Mouse (Mus musculus) intestine, embryonic 15.5 days (tissue): ENCODE results near the gene Tmem170b. TPM values are rescaled to one million over a fixed set of nuclear protein-coding genes. Genes with fewer than 3 reads are reported as not detected.
"Not testable (repeated sequence)": the region's sequence is repeated elsewhere in the genome, so short reads cannot be mapped to it uniquely, and the experiment has no call there.

Experiments
- ATAC-seq: fragments of 200-750 bp; cut with Nextera tagmentation; 2 replicates; pipeline ENCODE4 v1.8.0; 2017; ENCODE audit warnings: moderate TSS enrichment, moderate library complexity
- H3K27ac ChIP-seq: fragments of 300-500 bp; sonication (generic); 2 replicates; pipeline ENCODE4 v1.5.1; 2015; ENCODE audit warnings: mild to moderate bottlenecking, inconsistent platforms
- H3K27me3 ChIP-seq: fragments of 300-500 bp; sonication (generic); replicated peaks from 2 replicates; pipeline ENCODE4 v1.6.1; 2015; ENCODE audit warnings: inconsistent platforms
- H3K36me3 ChIP-seq: fragments of 300-500 bp; sonication (generic); 2 replicates; pipeline ENCODE4 v1.6.1; 2015; ENCODE audit warnings: inconsistent platforms
- H3K4me1 ChIP-seq: fragments of 300-500 bp; sonication (generic); replicated peaks from 2 replicates; pipeline ENCODE4 v1.6.1; 2015; ENCODE audit warnings: inconsistent platforms
- H3K4me2 ChIP-seq: fragments of 300-500 bp; sonication (generic); replicated peaks from 2 replicates; pipeline ENCODE4 v1.6.1; 2015; ENCODE audit warnings: mild to moderate bottlenecking, inconsistent platforms
- H3K4me3 ChIP-seq: fragments of 300-500 bp; sonication (generic); replicated peaks from 2 replicates; pipeline ENCODE4 v1.5.1; 2015; ENCODE audit warnings: inconsistent platforms
- H3K9ac ChIP-seq: fragments of 300-500 bp; sonication (generic); 2 replicates; pipeline ENCODE4 v1.6.1; 2015; ENCODE audit warnings: inconsistent platforms
- H3K9me3 ChIP-seq: fragments of 300-500 bp; sonication (generic); 2 replicates; pipeline ENCODE4 v1.6.1; 2016; ENCODE audit warnings: inconsistent platforms
- WGBS: fragments of 180-500 bp; shearing (Covaris S2); methylation state at CpG from one replicate; pipeline ENCODE4 v1.1.7; 2015; 5-methylcytosine and 5-hydroxymethylcytosine counted together
- polyA plus RNA-seq: library from polyadenylated mRNA; unstranded; fragments of >200 nt; fragmentation: Nextera tagmentation; extraction: Ambion mirVana; gene quantifications from 2 replicates; pipeline ENCODE4 v1.2.1, GENCODE M21; 2015

Tmem170b gene
- polyA plus RNA-seq, 1 experiment from 2014 or later = 11.0 TPM

GRCm38 (mm10) chr13:41653791-41654190 lies 48.1 kb downstream of the Tmem170b start:
- 79% methylated on average over 2 of the region's 2 CpGs for WGBS
- Histone ChIP-seq H3K27me3 (no peaks in the 10 kb centered on the region), H3K4me3 (no peak overlapping the region), H3K4me2 (no peak overlapping the region), H3K4me1 (no peaks in the 10 kb centered on the region), H3K9ac (no peak overlapping the region), H3K27ac (no peak overlapping the region), H3K36me3 (no peaks in the 10 kb centered on the region), H3K9me3 (no peaks in the 10 kb centered on the region)
- ATAC-seq = no peak

DNA sequence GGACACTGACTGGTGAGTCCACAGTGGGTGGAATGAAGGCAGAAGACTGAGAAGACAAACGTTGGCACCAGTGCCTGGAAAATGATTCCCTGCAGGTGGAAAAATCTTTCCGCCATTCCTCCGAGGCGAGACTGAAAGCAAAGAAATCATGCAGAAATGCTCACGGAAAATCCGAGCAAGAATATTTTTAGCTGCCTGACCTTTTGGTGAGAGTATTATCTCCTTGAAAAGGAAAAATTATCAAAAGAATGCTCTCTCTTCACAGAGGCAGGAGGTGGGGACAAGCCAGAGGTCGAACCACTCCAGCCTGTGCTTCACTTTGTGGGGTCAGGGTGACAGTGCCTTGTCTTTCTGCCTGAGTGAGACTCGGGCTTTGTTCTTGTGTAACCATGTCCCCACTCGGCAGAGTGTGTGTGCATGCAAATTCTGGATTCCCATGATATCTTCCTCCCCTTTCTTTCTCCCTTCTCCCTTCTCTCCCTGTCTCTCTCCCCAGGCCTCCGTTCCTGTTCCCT lies 49.9 kb downstream of the Tmem170b start:
- no peak overlapping the region for H3K4me2 ChIP-seq
- no peaks in the 10 kb centered on the region for H3K36me3 ChIP-seq
- no peaks in the 10 kb centered on the region for H3K27me3 ChIP-seq
- 73% methylated on average over 10 of the region's 10 CpGs for WGBS
- no peak overlapping the region for H3K27ac ChIP-seq
- H3K4me1 ChIP-seq = no peaks in the 10 kb centered on the region
- H3K9me3 ChIP-seq = no peaks in the 10 kb centered on the region
- ATAC-seq = no peak
- H3K9ac ChIP-seq = no peak overlapping the region
- H3K4me3 ChIP-seq = no peak overlapping the region

- H3K27me3 ChIP-seq = no peaks in the 10 kb centered on the region
- WGBS = 73% methylated on average over 11 of the region's 11 CpGs
- no peaks in the 10 kb centered on the region for H3K36me3 ChIP-seq
- H3K4me1 ChIP-seq = peaks cover 8% of the 10 kb centered on the region; the same call in 1 of the 2 replicates
- no peak overlapping the region for H3K9ac ChIP-seq
- H3K4me2 ChIP-seq = no peak overlapping the region
- no peaks in the 10 kb centered on the region for H3K9me3 ChIP-seq
- H3K4me3 ChIP-seq = no peak overlapping the region
- H3K27ac ChIP-seq = no peak overlapping the region
- no peak for ATAC-seq
Measured at GRCm38 (mm10) chr13:41660052-41660793, 54.5 kb downstream of the Tmem170b start.

- no peak overlapping the region for H3K27ac ChIP-seq
- WGBS = 81% methylated on average over 11 of the region's 11 CpGs
Measured at GRCm38 (mm10) chr13:41661116-41661515, 55.4 kb downstream of the Tmem170b start.

GRCm38 (mm10) chr13:41662401-41663070 lies 56.8 kb downstream of the Tmem170b start:
- peak; percentile 49 for ATAC-seq
- H3K36me3 ChIP-seq = no peaks in the 10 kb centered on the region
- H3K4me2 ChIP-seq = peak overlapping the region; percentile 19; the same call in 1 of the 2 replicates
- 30% methylated on average over 17 of the region's 17 CpGs for WGBS
- H3K27ac ChIP-seq = no peak overlapping the region
- H3K9ac ChIP-seq = no peak overlapping the region
- no peak overlapping the region for H3K4me3 ChIP-seq
- H3K27me3 ChIP-seq = no peaks in the 10 kb centered on the region
- H3K9me3 ChIP-seq = no peaks in the 10 kb centered on the region
- peaks cover 8% of the 10 kb centered on the region; the same call in 1 of the 2 replicates for H3K4me1 ChIP-seq

More at GRCm38 (mm10) chr13:41661116-41661515, 55.4 kb downstream of the Tmem170b start:
- H3K27me3 ChIP-seq = no peaks in the 10 kb centered on the region
- ATAC-seq = no peak
- H3K4me1 ChIP-seq = peaks cover 8% of the 10 kb centered on the region; the same call in 1 of the 2 replicates
- H3K9me3 ChIP-seq = no peaks in the 10 kb centered on the region
- no peak overlapping the region for H3K4me3 ChIP-seq
- H3K9ac ChIP-seq = no peak overlapping the region
- H3K36me3 ChIP-seq = no peaks in the 10 kb centered on the region
- H3K4me2 ChIP-seq = no peak overlapping the region

GRCm38 (mm10) chr13:41663501-41664195 lies 57.9 kb downstream of the Tmem170b start:
- ATAC-seq = no peak
- peaks cover 8% of the 10 kb centered on the region; the same call in 1 of the 2 replicates for H3K4me1 ChIP-seq
- no peak overlapping the region for H3K4me3 ChIP-seq
- 83% methylated on average over 14 of the region's 14 CpGs for WGBS
- H3K27ac ChIP-seq = no peak overlapping the region
- no peaks in the 10 kb centered on the region for H3K27me3 ChIP-seq
- H3K4me2 ChIP-seq = no peak overlapping the region
- no peak overlapping the region for H3K9ac ChIP-seq
- no peaks in the 10 kb centered on the region for H3K36me3 ChIP-seq
- H3K9me3 ChIP-seq = no peaks in the 10 kb centered on the region

DNA sequence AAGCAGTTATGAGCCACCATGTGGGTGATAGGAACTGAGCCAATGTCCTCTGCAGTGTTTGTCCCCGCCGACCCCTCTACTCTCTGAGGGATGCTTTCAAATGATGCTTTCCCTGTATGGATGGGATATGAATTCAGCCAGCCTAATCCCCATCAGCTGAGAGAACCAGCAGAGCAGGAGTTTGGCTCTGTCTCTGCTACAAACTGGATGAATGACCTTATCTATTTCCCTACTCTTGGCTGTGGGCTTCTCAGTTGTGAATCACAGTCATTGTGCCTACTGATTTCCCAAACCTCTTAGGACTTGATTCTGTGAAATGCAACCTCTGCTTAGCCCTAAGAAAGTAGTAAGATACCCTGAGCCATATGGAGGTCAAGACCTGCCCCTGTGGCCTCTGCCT lies 64.2 kb downstream of the Tmem170b start:
- H3K36me3 ChIP-seq = no peaks in the 10 kb centered on the region
- no peaks in the 10 kb centered on the region for H3K27me3 ChIP-seq
- H3K9ac ChIP-seq = no peak overlapping the region
- H3K4me3 ChIP-seq = no peak overlapping the region
- ATAC-seq = no peak
- H3K4me2 ChIP-seq = no peak overlapping the region
- H3K27ac ChIP-seq = no peak overlapping the region
- H3K4me1 ChIP-seq = no peaks in the 10 kb centered on the region
- 90% methylated on average over 2 of the region's 2 CpGs for WGBS
- no peaks in the 10 kb centered on the region for H3K9me3 ChIP-seq

DNA sequence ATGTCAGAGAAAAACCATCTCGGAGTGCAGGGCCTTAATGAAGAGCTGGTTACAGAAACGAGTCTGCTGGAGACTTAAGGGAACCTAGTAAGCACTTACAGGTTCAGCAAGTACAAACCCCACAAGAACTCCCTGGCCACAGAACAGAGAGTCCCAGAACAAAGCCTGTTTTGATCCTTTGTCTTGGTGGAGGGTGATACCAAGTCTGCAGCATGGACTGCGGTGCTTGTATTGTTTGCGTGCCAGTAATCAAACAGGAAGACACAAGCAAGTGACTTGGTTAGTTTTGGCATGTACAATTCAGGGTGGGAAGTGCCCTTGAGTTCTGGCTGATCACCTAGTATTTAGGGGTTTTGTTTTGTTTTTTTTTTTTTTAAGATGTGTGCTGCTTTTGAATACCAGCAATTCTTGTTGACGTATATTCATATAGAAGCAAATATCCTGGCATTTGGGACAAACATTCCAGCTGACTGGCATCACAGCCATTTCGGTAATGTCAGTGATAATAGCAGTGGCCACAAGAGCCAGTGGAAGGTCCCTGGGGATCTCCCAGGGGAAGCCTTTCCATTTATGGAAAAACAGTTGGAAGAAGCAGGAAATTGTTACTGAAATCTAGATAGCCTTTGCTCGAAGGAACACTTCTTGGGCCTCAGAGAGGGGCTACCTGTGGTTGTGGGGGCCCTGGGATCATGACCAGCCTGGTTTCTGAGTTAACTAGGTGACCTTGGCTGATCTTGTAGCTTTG lies 64.9 kb downstream of the Tmem170b start:
- Histone ChIP-seq H3K4me3 (no peak overlapping the region), H3K9me3 (no peaks in the 10 kb centered on the region), H3K27ac (no peak overlapping the region), H3K4me1 (no peaks in the 10 kb centered on the region), H3K9ac (no peak overlapping the region), H3K4me2 (no peak overlapping the region), H3K36me3 (no peaks in the 10 kb centered on the region), H3K27me3 (no peaks in the 10 kb centered on the region)
- no peak for ATAC-seq
- 68% methylated on average over 7 of the region's 7 CpGs for WGBS

- no peak overlapping the region for H3K27ac ChIP-seq
- no peaks in the 10 kb centered on the region for H3K27me3 ChIP-seq
- H3K9me3 ChIP-seq = no peaks in the 10 kb centered on the region
- WGBS = 92% methylated on average over 11 of the region's 11 CpGs
- H3K4me2 ChIP-seq = no peak overlapping the region
- no peaks in the 10 kb centered on the region for H3K36me3 ChIP-seq
- H3K9ac ChIP-seq = no peak overlapping the region
- no peaks in the 10 kb centered on the region for H3K4me1 ChIP-seq
- ATAC-seq = no peak
- no peak overlapping the region for H3K4me3 ChIP-seq
Measured at GRCm38 (mm10) chr13:41671136-41671705, 65.5 kb downstream of the Tmem170b start.

GRCm38 (mm10) chr13:41672904-41673303 lies 67.2 kb downstream of the Tmem170b start:
- not testable (repeated sequence) for H3K4me3 ChIP-seq, H3K9me3 ChIP-seq, H3K4me2 ChIP-seq, H3K36me3 ChIP-seq, H3K4me1 ChIP-seq, H3K9ac ChIP-seq, H3K27me3 ChIP-seq
- peak; percentile 74 for ATAC-seq
- peak overlapping the region; percentile 57 for H3K27ac ChIP-seq
- 25% methylated on average over 5 of the region's 5 CpGs for whole genome bisulfite sequencing

GRCm38 (mm10) chr13:41673541-41673940 lies 67.8 kb downstream of the Tmem170b start:
- H3K27me3 ChIP-seq = no peaks in the 10 kb centered on the region
- H3K4me1 ChIP-seq = no peaks in the 10 kb centered on the region
- ATAC-seq = no peak
- H3K27ac ChIP-seq = no peak overlapping the region
- H3K4me3 ChIP-seq = no peak overlapping the region
- WGBS = 55% methylated on average over 4 of the region's 4 CpGs
- no peaks in the 10 kb centered on the region for H3K9me3 ChIP-seq
- H3K9ac ChIP-seq = no peak overlapping the region
- no peaks in the 10 kb centered on the region for H3K36me3 ChIP-seq
- H3K4me2 ChIP-seq = no peak overlapping the region
